Mouse (Mus musculus) activated CD4-positive, CD25-positive, alpha-beta regulatory T cell, adult 4 months (primary cell): ENCODE measurements around the gene Sytl1. TPM values are rescaled to one million over a fixed set of nuclear protein-coding genes. Genes with fewer than 3 reads are reported as not detected.

Source experiments
- ATAC-seq: one replicate; pipeline ENCODE4 v1.8.0; 2017
- polyA plus RNA-seq, 2 experiments: library from polyadenylated mRNA; unstranded; fragments of 100-300 nt; shearing (Covaris generic); gene quantifications; one replicate each; pipeline ENCODE4 v1.2.1; 2017

The Sytl1 gene
- polyA plus RNA-seq, 2 experiments from 2014 or later: 29.6 to 45.6 TPM

DNA sequence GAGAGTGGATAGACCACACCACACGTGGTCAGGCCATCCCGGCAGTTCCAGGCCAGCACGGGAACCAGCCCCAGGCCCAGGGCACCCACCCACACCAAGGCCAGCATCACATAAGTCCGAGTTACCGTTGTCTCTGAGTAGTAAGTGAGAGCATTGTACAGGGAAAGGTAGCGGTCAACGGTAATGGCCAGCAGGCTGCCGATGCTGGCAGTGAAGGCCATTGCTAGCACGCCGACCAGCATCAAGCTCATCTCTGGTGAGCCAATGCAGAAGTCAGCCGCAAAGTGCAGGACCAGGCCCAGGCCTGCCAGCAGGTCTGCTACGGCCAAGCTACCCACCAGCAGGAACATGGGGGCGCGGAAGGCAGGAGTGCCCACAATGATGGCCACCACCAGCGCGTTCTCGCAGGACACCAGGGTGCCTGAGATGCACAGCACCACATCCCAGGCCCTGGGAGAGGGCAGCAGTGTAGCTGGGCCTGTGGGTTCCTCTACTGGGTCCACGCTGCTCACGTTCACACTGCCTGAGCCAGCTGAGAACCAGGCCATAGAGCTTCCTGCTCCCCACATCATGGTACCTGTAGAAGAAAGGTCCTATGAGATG, 52.0 kb downstream of the Sytl1 start:
- ATAC-seq: no peak

DNA sequence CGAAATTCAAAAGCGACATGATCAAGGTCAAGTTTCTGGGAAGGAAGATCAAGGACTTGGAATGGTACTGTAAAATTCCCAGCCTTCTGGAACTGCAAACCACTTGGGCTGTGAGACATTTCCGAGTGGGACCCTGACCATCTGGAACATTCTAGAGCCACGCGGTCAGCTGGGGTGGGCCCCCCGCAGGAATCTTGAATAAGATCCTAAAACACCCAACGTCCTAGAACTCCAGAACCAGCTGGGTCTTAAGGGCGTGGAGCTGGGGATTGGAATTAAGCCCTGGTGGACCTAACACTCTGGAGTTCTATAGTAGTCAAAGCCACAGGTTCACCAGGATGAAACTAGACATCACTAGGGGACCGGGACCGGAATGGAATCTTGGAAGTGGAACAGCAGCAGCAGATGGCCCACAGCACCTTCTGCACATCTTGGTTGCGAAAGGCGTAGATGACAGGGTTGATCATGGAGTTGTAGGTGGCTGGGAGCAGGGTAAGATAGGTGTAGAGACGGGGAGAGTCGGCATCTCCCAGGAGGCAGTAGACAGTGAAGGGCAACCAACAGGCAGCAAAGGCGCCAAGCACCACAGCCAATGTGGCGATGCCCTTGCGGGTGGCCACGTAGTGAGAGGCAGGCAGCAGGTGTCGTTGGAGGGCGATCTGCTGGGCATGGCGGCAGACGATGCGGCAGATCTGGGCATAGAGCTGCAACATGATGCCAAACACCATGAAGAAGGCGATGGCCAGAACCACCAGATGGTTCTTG, 52.7 kb downstream of the Sytl1 start:
- no peak for ATAC-seq

DNA sequence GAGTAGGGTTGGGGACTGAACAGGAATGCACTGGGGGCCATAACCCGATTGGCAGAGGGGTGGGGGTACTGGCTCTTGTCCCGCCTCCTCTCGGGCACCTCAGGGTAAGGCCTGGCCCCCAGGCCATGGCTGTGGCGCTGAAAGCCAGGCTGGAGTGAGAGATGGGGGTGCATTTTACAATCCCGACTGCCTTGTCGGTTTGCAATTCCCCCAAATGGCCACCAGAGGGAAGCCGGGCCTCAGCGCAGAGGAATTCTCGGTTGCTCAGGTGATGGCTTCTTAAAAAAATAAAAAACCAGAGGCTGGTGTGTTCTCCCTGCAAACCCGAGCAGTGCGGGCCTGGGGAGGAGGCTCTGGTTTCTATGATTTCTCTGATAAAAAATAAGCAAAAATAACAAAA, 53.5 kb downstream of the Sytl1 start:
- ATAC-seq: no peak

DNA sequence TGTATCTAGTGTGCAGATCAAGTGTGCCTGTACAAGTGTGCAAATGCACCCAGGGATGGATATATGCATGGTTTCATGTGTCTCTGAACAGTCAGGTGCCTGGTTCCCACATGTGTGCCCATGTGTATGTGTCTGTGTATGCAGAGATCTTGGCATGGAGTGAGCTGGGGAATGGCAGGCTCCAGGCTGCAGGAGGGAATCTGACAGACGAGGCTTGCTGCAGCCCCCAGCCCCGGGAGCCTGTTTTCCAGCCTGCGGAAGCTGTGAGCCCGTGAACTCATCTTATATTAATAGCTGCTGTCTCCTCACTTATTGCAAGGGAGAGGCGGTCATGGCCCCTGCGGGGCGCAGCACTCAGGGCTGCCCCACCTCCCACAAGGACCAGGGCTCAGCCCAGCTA, 58.5 kb downstream of the Sytl1 start:
- ATAC-seq: no peak

GRCm38 (mm10) chr4:133203591-133203990, 59.3 kb downstream of the Sytl1 start:
- ATAC-seq: no peak

Other genes starting within 250 kb of the Sytl1 start
- 100 to 1,000 TPM in 1 of 2 experiments, 10 to 100 TPM in 1; 83.0 to 104 TPM for gene Wasf2, start 132.6 kb downstream of the Sytl1 start, polyA plus RNA-seq
- gene Cd164l2, start 51.0 kb downstream of the Sytl1 start, polyA plus RNA-seq: not detected
- not detected for gene Gpr3, start 50.6 kb downstream of the Sytl1 start, polyA plus RNA-seq
- under 1 TPM in 1 of 2 experiments, not detected in 1; 0.42 TPM for gene Map3k6, start 22.3 kb downstream of the Sytl1 start, polyA plus RNA-seq
- gene Tmem222, start 14.7 kb upstream of the Sytl1 start, polyA plus RNA-seq: 10 to 100 TPM; 72.4 to 77.5 TPM
- gene Wdtc1, start 90.4 kb upstream of the Sytl1 start, polyA plus RNA-seq: 1 to 10 TPM; 5.5 to 8.9 TPM
- gene Slc9a1, start 106.6 kb upstream of the Sytl1 start, polyA plus RNA-seq: 10 to 100 TPM; 10.4 to 11.3 TPM
- not detected for gene Tent5b, start 217.0 kb upstream of the Sytl1 start, polyA plus RNA-seq
- gene Trnp1, start 235.4 kb upstream of the Sytl1 start, polyA plus RNA-seq: not detected